Mouse (Mus musculus) thymus, adult 2 months (tissue): ENCODE measurements at regions not wholly inside any gene's neighbourhood (a gene's known extent, or its start where the extent isn't known, plus 50 kb on each side); places are given as distances from the start of the nearest gene placed in this dataset.

Experiments used
- DNase-seq: peaks from one replicate; pipeline ENCODE4 v3.0.0; 2021
- H3K27ac ChIP-seq: fragments of 200-500 bp; 2 replicates; pipeline ENCODE4 v1.5.1; 2012; ENCODE audit warnings: low read length, control low read depth; ENCODE audit not compliant: control insufficient read depth, insufficient read depth
- H3K27me3 ChIP-seq: fragments of 200-500 bp; 2 replicates; pipeline ENCODE4 v1.6.1; 2012; ENCODE audit warnings: mild to moderate bottlenecking, low read length, moderate library complexity, mixed read lengths; ENCODE audit not compliant: control insufficient read depth, insufficient read depth
- H3K36me3 ChIP-seq: fragments of 200-500 bp; 2 replicates; pipeline ENCODE4 v1.6.1; 2012; ENCODE audit warnings: mild to moderate bottlenecking, low read length, moderate library complexity; ENCODE audit not compliant: control insufficient read depth, insufficient read depth
- H3K4me1 ChIP-seq: fragments of 200-500 bp; replicated peaks from 2 replicates; pipeline ENCODE4 v1.6.1; 2012; ENCODE audit warnings: low read length; ENCODE audit not compliant: control insufficient read depth, insufficient read depth
- H3K4me3 ChIP-seq: fragments of 200-500 bp; 2 replicates; pipeline ENCODE4 v1.5.1; 2012; ENCODE audit warnings: mild to moderate bottlenecking, low read length, control low read depth, moderate library complexity; ENCODE audit not compliant: control insufficient read depth, insufficient read depth
- CTCF ChIP-seq: fragments of 200-500 bp; IDR thresholded peaks from 2 replicates; pipeline ENCODE4 v1.5.1; 2012; ENCODE audit warnings: mild to moderate bottlenecking, control low read depth, low read length, moderate library complexity, borderline replicate concordance; ENCODE audit not compliant: control insufficient read depth, poor library complexity, insufficient read depth; ENCODE audit errors: extremely low read depth
- POLR2A ChIP-seq: fragments of 200-500 bp; IDR thresholded peaks from 2 replicates; pipeline ENCODE4 v1.6.1; 2012; ENCODE audit warnings: mild to moderate bottlenecking, low read length, control low read depth, moderate library complexity; ENCODE audit not compliant: control insufficient read depth, poor library complexity, insufficient read depth; ENCODE audit errors: extremely low read depth
- WGBS: fragments of 180-500 bp; shearing (Covaris S2); methylation state at CpG from one replicate; pipeline ENCODE4 v1.1.7; 2018; 5-methylcytosine and 5-hydroxymethylcytosine counted together

- no peak overlapping the region for H3K27ac ChIP-seq
- DNase-seq: no peak
- H3K27me3 ChIP-seq: no peaks in the 10 kb centered on the region
- no peak overlapping the region for H3K4me3 ChIP-seq
- no peaks in the 10 kb centered on the region for H3K4me1 ChIP-seq
- WGBS: 80% methylated on average over 9 of the region's 9 CpGs
- TF ChIP-seq POLR2A (no peak), CTCF (no peak)
- H3K36me3 ChIP-seq: no peaks in the 10 kb centered on the region
Measured at GRCm38 (mm10) chr11:19774010-19774409, 150.2 kb upstream of the Spred2 start.

GRCm38 (mm10) chr11:19775741-19776140 lies 148.4 kb upstream of the Spred2 start:
- no peak for TF ChIP-seq CTCF
- no peak for TF ChIP-seq POLR2A
- no peaks in the 10 kb centered on the region for H3K4me1 ChIP-seq
- no peaks in the 10 kb centered on the region for H3K27me3 ChIP-seq
- no peak overlapping the region for H3K27ac ChIP-seq
- DNase-seq: no peak
- WGBS: 95% methylated on average over 4 of the region's 4 CpGs
- no peaks in the 10 kb centered on the region for H3K36me3 ChIP-seq
- no peak overlapping the region for H3K4me3 ChIP-seq

DNA sequence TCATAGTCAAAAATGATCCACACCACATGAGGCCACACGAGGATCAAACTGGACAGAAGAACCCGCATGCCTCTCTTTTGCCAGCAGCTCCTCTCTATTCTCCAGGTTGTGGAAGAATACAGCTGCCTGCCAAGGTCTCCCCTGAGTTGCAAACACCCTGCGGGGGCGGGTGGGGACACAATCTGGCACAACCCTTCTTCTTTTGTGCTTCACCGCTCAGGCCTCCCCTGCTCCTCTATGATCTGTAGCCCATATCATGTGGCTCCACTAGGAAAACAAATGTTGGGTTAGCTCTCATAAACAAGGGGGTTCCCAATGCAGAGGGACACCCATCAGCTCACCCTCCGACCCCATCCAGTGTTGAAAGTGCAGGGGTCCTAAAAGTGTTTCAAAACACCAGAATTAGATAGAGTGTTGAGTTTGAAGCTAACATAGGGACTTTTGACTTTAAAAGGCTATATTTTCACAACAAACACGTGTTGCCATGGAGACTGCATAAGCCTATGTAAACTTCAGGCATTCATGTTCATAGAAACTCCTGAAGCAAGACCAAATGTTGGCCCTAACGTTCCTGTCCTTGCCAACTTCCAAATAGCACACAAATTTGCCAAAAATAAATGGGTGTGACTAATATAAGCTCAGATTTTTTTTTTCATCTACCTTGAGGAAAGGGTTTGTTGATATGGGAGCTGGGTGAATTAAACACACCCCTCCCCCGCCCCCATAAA lies 147.5 kb upstream of the Spred2 start:
- no peaks in the 10 kb centered on the region for H3K27me3 ChIP-seq
- H3K4me3 ChIP-seq: no peak overlapping the region
- H3K27ac ChIP-seq: no peak overlapping the region
- no peaks in the 10 kb centered on the region for H3K4me1 ChIP-seq
- WGBS: 93% methylated on average over 9 of the region's 9 CpGs
- no peaks in the 10 kb centered on the region for H3K36me3 ChIP-seq
- TF ChIP-seq POLR2A: no peak
- no peak for TF ChIP-seq CTCF
- no peak for DNase-seq

DNA sequence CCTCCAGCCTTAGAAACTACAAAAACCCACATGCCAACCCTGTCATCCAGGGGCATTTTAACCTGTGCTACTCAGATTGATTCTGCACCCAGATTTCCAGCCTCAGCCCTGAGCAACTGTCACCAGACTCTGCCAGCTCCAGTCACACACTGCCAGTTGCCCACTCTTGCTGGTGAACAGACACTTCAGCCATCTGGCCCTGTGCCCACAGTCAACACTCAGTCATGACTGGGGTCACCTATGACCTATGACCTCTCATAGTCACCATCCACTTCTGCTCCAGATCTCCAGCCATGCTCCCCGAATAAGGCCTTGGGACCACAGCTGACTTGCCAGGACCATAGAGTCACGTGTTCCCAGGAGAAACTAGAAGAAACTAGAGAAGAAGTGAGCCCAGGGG lies 146.0 kb upstream of the Spred2 start:
- Histone ChIP-seq H3K36me3 (no peaks in the 10 kb centered on the region), H3K4me3 (no peak overlapping the region), H3K27ac (no peak overlapping the region), H3K4me1 (no peaks in the 10 kb centered on the region), H3K27me3 (no peaks in the 10 kb centered on the region)
- DNase-seq: no peak
- WGBS: 83% methylated on average over 2 of the region's 2 CpGs
- TF ChIP-seq POLR2A (no peak), CTCF (no peak)

DNA sequence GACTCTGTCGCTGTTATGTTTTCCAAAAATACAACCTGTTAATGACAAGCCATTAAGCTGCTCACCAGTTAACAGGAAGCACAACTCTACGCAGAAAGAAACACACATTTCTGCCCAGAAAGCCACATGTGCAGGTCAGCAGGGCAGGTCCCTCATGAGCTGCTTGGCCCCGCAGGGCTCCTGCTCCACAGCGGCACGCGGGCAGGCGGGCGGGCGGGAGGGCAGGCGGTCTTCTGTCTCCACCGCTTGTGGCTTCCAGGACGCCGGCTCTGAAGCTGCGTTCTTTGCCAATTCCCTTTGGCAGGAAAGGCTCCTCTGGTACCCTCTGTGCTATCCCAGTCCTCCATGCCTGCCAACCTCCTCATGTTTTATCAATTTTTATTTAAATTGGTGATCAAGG lies 139.1 kb upstream of the Spred2 start:
- WGBS: 79% methylated on average over 14 of the region's 14 CpGs

DNA sequence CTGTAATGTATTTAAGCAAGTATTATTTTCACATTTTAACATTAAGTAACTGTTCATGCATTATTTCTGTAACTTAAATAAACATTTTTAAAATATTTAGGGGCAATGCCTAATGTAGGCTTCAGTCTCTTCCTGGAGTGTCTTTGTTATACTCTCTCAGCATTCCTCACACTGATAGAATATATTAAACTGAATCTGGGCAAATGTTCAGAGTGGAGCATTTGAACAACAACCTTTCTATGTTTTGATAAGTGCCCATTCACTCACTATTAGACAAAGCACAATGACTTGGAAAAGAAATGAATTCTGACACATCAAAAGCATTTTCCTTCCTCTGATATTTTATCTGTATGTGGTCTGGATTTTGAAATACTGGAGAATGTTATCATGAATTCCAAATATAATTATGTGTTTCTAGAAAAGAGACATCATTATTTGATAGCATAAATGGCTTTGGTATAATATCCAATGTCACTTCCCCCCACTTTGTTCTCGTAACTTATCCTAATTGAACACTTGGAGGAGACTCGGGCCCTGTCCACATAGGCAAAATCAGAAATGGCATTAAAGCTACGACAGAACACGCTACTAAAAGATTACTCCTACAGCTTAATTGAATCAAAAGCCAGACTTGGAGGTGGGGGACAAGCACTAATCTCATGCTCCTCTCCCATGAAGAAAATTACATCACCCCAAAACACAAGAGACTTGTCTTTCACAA lies 127.1 kb upstream of the Spred2 start:
- Histone ChIP-seq H3K4me3 (no peak overlapping the region), H3K27me3 (no peaks in the 10 kb centered on the region), H3K4me1 (no peaks in the 10 kb centered on the region), H3K27ac (no peak overlapping the region), H3K36me3 (no peaks in the 10 kb centered on the region)
- DNase-seq: no peak
- TF ChIP-seq CTCF (no peak), POLR2A (no peak)
- WGBS: 96% methylated on average over 4 of the region's 4 CpGs

More for the DNA sequence above, 139.1 kb upstream of the Spred2 start:
- Histone ChIP-seq H3K27me3 (no peaks in the 10 kb centered on the region), H3K27ac (no peak overlapping the region), H3K4me1 (no peaks in the 10 kb centered on the region), H3K4me3 (no peak overlapping the region), H3K36me3 (no peaks in the 10 kb centered on the region)
- no peak for DNase-seq
- TF ChIP-seq POLR2A: no peak
